Mouse (Mus musculus): ENCODE results near the gene Cramp1l.
"Not testable (repeated sequence)": the region's sequence is repeated elsewhere in the genome, so short reads cannot be mapped to it uniquely, and the experiment has no call there.

Gene Cramp1l

GRCm38 (mm10) chr17:24953291-24953690 lies 62.3 kb downstream of the Cramp1l start:
- DNase-seq, result peak; percentile 85

GRCm38 (mm10) chr17:24950671-24951070 lies 64.9 kb downstream of the Cramp1l start:
- no peak for DNase-seq

GRCm38 (mm10) chr17:24948204-24948603 lies 67.4 kb downstream of the Cramp1l start:
- no peak for DNase-seq

DNA sequence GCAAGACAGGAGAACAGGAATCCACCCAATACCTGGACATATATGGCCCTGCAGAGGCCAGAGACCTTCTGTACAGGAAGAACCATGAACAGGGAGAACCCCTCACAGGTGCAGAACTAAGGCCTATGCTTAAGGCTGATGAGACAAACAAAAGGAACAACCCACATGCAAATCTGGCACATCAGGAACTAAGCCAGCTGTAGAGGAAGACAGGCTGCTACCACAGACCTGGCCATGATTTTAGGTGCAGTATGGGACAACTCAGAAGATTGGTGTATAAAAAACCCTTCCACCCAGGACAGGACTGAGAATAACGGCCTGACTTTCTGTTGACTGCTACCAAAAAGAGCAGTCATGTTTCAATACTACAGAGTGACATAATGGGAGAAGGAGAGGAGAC lies 72.0 kb downstream of the Cramp1l start:
- not testable (repeated sequence) for DNase-seq

- DNase-seq, result no peak
Observed at GRCm38 (mm10) chr17:24943036-24943435, 72.6 kb downstream of the Cramp1l start.

DNA sequence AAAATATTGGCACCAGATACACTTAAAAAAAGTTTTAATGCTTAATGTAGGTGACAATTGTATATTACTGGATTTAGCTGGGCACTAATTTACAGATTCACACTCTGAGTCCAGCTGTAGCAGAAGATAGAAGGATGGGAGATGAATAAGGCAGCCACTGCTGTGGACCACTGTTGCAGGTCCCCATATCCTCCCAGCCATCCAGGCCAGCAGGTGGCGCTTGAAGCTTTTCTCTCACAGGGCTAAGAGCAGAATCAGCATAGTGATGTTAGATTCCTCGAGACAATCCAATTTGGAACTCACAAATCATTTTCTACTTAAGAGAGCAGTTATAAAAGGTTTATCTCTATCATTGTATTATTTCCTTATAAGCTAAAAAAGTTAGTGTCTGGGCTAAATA lies 73.1 kb downstream of the Cramp1l start:
- peak; percentile 73 for DNase-seq

GRCm38 (mm10) chr17:24937266-24937665 lies 78.3 kb downstream of the Cramp1l start:
- no peak for DNase-seq

DNA sequence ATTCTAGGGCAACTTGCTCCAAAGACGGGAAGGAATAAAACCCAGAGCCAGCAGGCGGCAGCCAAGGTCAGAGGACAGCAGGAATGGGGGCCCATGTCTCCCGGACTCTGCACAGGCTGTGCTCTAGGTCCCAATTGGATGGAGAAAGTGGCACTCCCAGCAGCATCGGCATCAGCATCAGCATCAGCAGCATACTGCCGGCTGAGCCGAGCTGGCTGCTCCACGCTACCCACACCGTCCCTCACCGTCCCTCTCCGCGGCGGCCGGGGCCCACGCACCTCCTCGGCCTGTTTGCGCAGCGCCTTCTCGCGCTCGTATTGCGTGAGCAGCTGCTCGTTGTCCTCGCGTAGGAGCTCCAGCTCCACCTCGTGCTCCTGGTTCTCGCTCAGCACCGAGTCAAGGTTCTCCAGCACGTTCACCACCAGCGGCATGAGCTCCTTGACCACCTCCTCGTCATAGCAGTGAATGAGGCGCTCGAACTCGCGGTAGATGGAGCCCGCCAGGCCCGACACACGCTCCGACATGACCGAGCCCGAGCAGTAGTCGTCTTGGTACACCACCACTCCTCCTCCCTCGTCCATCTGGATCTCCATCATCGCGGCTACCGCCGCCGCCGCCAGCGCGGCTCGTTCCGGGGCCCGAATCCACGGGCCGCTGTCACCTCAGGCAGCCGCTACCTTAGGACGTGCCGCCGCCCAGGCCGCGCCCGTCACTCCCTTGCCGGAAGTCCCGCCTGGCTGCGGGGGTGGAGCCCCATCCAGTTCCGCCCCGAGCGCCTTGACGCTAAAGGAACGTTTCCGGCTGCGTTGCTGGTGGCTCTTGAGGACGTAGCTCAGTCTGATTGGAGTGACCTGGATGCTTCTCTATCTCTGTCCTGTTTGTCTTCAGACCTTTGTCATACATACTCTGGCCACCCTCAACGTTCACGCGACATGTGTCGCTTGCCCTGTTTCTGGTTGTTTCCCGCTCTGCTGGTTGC lies 79.0 kb downstream of the Cramp1l start, which contains the start of gene Mapk8ip3:
Gene Mapk8ip3 (minus strand): TSS at position 719 of the 979 bp plus-strand sequence.
- peak; percentile 96 for DNase-seq

GRCm38 (mm10) chr17:24935666-24936065 lies 79.9 kb downstream of the Cramp1l start:
- no peak for DNase-seq

- DNase-seq, result no peak
Observed at GRCm38 (mm10) chr17:24934926-24935325, 80.7 kb downstream of the Cramp1l start.

DNA sequence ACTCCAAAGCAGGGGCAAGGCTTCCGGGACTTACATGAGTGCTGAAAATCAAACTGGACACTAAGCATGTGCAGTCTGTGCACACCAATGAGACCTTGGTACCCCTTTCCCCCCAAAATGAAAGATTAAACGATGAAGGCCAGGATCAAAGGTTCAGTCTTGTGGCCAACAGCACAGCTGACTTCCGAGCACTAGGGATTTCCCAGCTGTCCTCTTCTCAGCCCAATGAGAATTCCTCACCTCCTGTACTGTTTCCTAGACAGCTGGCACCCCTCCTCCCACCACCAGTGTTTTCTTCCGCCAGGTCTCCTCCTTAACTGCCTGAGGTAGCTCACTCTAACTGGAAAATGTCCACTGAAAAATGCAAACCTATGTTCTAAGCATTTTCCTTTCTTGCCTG lies 82.4 kb downstream of the Cramp1l start:
- DNase-seq, result no peak

- no peak for DNase-seq
Observed at GRCm38 (mm10) chr17:24932431-24932830, 83.2 kb downstream of the Cramp1l start.

GRCm38 (mm10) chr17:24929506-24929905 lies 86.1 kb downstream of the Cramp1l start:
- DNase-seq, result no peak

GRCm38 (mm10) chr17:24923246-24923645 lies 92.3 kb downstream of the Cramp1l start:
- DNase-seq, result no peak

- DNase-seq, result no peak
Observed at GRCm38 (mm10) chr17:24913984-24914383, 101.6 kb downstream of the Cramp1l start.
